Comparison of ENCODE assay signal across 8 mouse cellular contexts in the genomic region with DNA sequence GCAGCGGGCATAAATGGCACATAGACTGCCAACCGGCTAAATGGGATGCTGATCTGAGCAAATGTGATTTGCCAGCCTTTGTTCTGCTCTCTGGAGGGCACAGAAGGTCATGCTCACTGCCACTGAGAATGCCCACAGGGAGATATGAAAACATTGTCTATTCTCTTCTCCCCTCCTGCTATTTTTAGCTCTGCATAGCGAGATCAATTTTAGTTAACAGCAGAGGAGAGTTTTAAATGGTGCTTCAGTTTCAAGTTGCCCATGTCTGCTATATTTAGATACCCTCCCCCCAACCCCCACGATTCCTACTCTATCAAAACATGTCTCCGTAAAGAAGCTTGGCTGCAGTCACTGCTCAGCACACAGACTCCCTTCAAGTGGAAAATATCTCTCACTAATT. TPM values are rescaled to one million over a fixed set of nuclear protein-coding genes. Genes with fewer than 3 reads are reported as not detected.
A peak's percentile ranks its signal among the peaks of the same experiment; 100 is the strongest.
DNase-seq lines count a peak whose midpoint lies in the region; ATAC-seq and TF ChIP-seq lines count a peak whose summit lies in the region.

No protein-coding gene starts in this region.

- no peak for TF ChIP-seq CTCF in lung, postnatal 0 days (IDR thresholded peaks at IDR 0.05)

- H3K4me2 ChIP-seq in lung, postnatal 0 days (replicated peaks; ENCODE audit: low read depth, low read length): no peak overlapping the region
- peak overlapping the region; percentile 36 for H3K4me2 ChIP-seq in forebrain, embryonic 13.5 days
- peak overlapping the region; percentile 10 for H3K4me2 ChIP-seq in hindbrain, embryonic 14.5 days (replicated peaks)
- no peak overlapping the region for H3K4me2 ChIP-seq in liver, embryonic 12.5 days

- TF ChIP-seq EP300 in lung, postnatal 0 days (IDR thresholded peaks at IDR 0.05): no peak

- WGBS in lung, postnatal 0 days: 39% methylated on average over 5 of the region's 5 CpGs
- WGBS in forebrain, embryonic 13.5 days: 5% methylated on average over 5 of the region's 5 CpGs
- 8% methylated on average over 5 of the region's 5 CpGs for WGBS in hindbrain, embryonic 14.5 days
- WGBS in liver, embryonic 12.5 days (ENCODE audit: insufficient replicate concordance): 58% methylated on average over 5 of the region's 5 CpGs

- ATAC-seq in lung, postnatal 0 days: 0 out of 2 replicates have a peak, but pooled peaks have one; percentile 21
- peak; percentile 81 for ATAC-seq in forebrain, embryonic 13.5 days
- peak; percentile 73 for ATAC-seq in hindbrain, embryonic 14.5 days (ENCODE audit: low FRiP score)
- no peak for ATAC-seq in liver, embryonic 12.5 days

- DNase-seq in lung, postnatal 0 days (ENCODE audit: low spot score): no peak
- DNase-seq in lung, postnatal 25 days (ENCODE audit: low spot score): no peak
- DNase-seq in hindbrain, embryonic 14.5 days (ENCODE audit: low spot score): peak; percentile 53
- DNase-seq in retina, postnatal 1 day: peak; percentile 90
- no peak for DNase-seq in urinary bladder, adult 2 months (ENCODE audit: low spot score)
- DNase-seq in urinary bladder, postnatal 10 days (ENCODE audit: low spot score): no peak

- no peak overlapping the region for H3K4me3 ChIP-seq in lung, postnatal 0 days (ENCODE audit: low read depth, low read length)
- no peak overlapping the region for H3K4me3 ChIP-seq in forebrain, embryonic 13.5 days
- no peak overlapping the region for H3K4me3 ChIP-seq in hindbrain, embryonic 14.5 days (replicated peaks; ENCODE audit: low read length)
- no peak overlapping the region for H3K4me3 ChIP-seq in liver, embryonic 12.5 days

- H3K36me3 ChIP-seq in lung, postnatal 0 days (ENCODE audit: insufficient read depth, low read length): no peaks in the 10 kb centered on the region
- H3K36me3 ChIP-seq in forebrain, embryonic 13.5 days (ENCODE audit: poor library complexity, severe bottlenecking): no peaks in the 10 kb centered on the region
- no peaks in the 10 kb centered on the region for H3K36me3 ChIP-seq in hindbrain, embryonic 14.5 days (replicated peaks; ENCODE audit: control insufficient read depth, insufficient read depth)
- no peaks in the 10 kb centered on the region for H3K36me3 ChIP-seq in liver, embryonic 12.5 days

- no peaks in the 10 kb centered on the region for H3K9me3 ChIP-seq in lung, postnatal 0 days (ENCODE audit: low read length)
- no peaks in the 10 kb centered on the region for H3K9me3 ChIP-seq in forebrain, embryonic 13.5 days (replicated peaks)
- H3K9me3 ChIP-seq in hindbrain, embryonic 14.5 days (ENCODE audit: control insufficient read depth, low read length): no peaks in the 10 kb centered on the region
- no peaks in the 10 kb centered on the region for H3K9me3 ChIP-seq in liver, embryonic 12.5 days (replicated peaks)

- H3K9ac ChIP-seq in lung, postnatal 0 days (replicated peaks; ENCODE audit: low read depth): no peak overlapping the region
- H3K9ac ChIP-seq in forebrain, embryonic 13.5 days: no peak overlapping the region
- H3K9ac ChIP-seq in hindbrain, embryonic 14.5 days: peak overlapping the region; percentile 25
- no peak overlapping the region for H3K9ac ChIP-seq in liver, embryonic 12.5 days

- H3K27me3 ChIP-seq in lung, postnatal 0 days (replicated peaks; ENCODE audit: insufficient read depth, low read length): no peaks in the 10 kb centered on the region
- H3K27me3 ChIP-seq in forebrain, embryonic 13.5 days: no peaks in the 10 kb centered on the region
- no peaks in the 10 kb centered on the region for H3K27me3 ChIP-seq in hindbrain, embryonic 14.5 days (ENCODE audit: control insufficient read depth, insufficient read depth, low read length)
- H3K27me3 ChIP-seq in liver, embryonic 12.5 days (replicated peaks): no peaks in the 10 kb centered on the region

- no peak overlapping the region for H3K27ac ChIP-seq in lung, postnatal 0 days (ENCODE audit: low read length)
- peak overlapping the region; percentile 82 for H3K27ac ChIP-seq in forebrain, embryonic 13.5 days
- peak overlapping the region; percentile 82 for H3K27ac ChIP-seq in hindbrain, embryonic 14.5 days
- no peak overlapping the region for H3K27ac ChIP-seq in liver, embryonic 12.5 days

- no peaks in the 10 kb centered on the region for H3K4me1 ChIP-seq in lung, postnatal 0 days (ENCODE audit: insufficient read depth, low read depth, low read length)
- peaks cover 24% of the 10 kb centered on the region for H3K4me1 ChIP-seq in forebrain, embryonic 13.5 days
- peaks cover 13% of the 10 kb centered on the region for H3K4me1 ChIP-seq in hindbrain, embryonic 14.5 days (replicated peaks; ENCODE audit: control insufficient read depth, insufficient read depth, low read length)
- no peaks in the 10 kb centered on the region for H3K4me1 ChIP-seq in liver, embryonic 12.5 days

RNA-seq across cellular contexts. Expression of a gene that starts 52.2 kb away (rescaled TPM):
- polyA plus RNA-seq in lung, postnatal 0 days (2015; fragmentation: Nextera tagmentation; extraction: Ambion mirVana): 15.3 and 19.4 TPM in 2 replicates
- polyA plus RNA-seq in forebrain, embryonic 13.5 days (2015; fragmentation: Nextera tagmentation; extraction: Ambion mirVana): 35.2 and 42.1 TPM in 2 replicates
- polyA plus RNA-seq in hindbrain, embryonic 14.5 days (2014; fragmentation: Nextera tagmentation; extraction: Ambion mirVana): 88.6 and 102 TPM in 2 replicates
- 5.0 and 5.6 TPM in 2 replicates for polyA plus RNA-seq in liver, embryonic 12.5 days (2016; fragmentation: Nextera tagmentation; extraction: Ambion mirVana)
- polyA plus RNA-seq in urinary bladder, adult 2 months (2012; rRNA removed): 93.3 and 101 TPM in 2 replicates

Comparison
In these comparisons a context has a peak if more than half of its experiments do, and no peak if none do; other contexts are left out.
1. DNase-seq: peak in hindbrain, embryonic 14.5 days (single experiment) and retina, postnatal 1 day (single experiment); none in lung, postnatal 0 days (single experiment), lung, postnatal 25 days (single experiment), urinary bladder, adult 2 months (single experiment) and urinary bladder, postnatal 10 days (single experiment).
2. H3K27ac ChIP-seq: peak in forebrain, embryonic 13.5 days (single experiment) and hindbrain, embryonic 14.5 days (single experiment); none in lung, postnatal 0 days (single experiment) and liver, embryonic 12.5 days (single experiment).
3. H3K4me2 ChIP-seq: peak in forebrain, embryonic 13.5 days (single experiment) and hindbrain, embryonic 14.5 days (single experiment); none in lung, postnatal 0 days (single experiment) and liver, embryonic 12.5 days (single experiment).